Mouse (Mus musculus) forebrain, embryonic 16.5 days (tissue): ENCODE data around the gene Susd3. TPM values are rescaled to one million over a fixed set of nuclear protein-coding genes. Genes with fewer than 3 reads are reported as not detected.

Source experiments
- ATAC-seq: fragments of 200-750 bp; cut with Nextera tagmentation; 2 replicates; pipeline ENCODE4 v1.8.0; 2017; ENCODE audit warnings: mild to moderate bottlenecking, moderate library complexity
- H3K27ac ChIP-seq: fragments of 300-500 bp; sonication (generic); 2 replicates; pipeline ENCODE4 v1.5.1; 2014; ENCODE audit warnings: low read length, control low read depth
- H3K27me3 ChIP-seq: fragments of 300-500 bp; sonication (generic); replicated peaks from 2 replicates; pipeline ENCODE4 v1.6.1; 2014; ENCODE audit warnings: low read length; ENCODE audit not compliant: control insufficient read depth, insufficient read depth
- H3K36me3 ChIP-seq: fragments of 300-500 bp; sonication (generic); 2 replicates; pipeline ENCODE4 v1.6.1; 2014; ENCODE audit not compliant: control insufficient read depth, insufficient read depth
- H3K4me1 ChIP-seq: fragments of 300-500 bp; sonication (generic); replicated peaks from 2 replicates; pipeline ENCODE4 v1.6.1; 2014; ENCODE audit warnings: low read length; ENCODE audit not compliant: control insufficient read depth, insufficient read depth
- H3K4me2 ChIP-seq: fragments of 300-500 bp; sonication (generic); 2 replicates; pipeline ENCODE4 v1.6.1; 2014; ENCODE audit warnings: mild to moderate bottlenecking, low read length, control low read depth
- H3K4me3 ChIP-seq: fragments of 300-500 bp; sonication (generic); replicated peaks from 2 replicates; pipeline ENCODE4 v1.5.1; 2014; ENCODE audit warnings: mild to moderate bottlenecking, low read length, control low read depth
- H3K9ac ChIP-seq: fragments of 300-500 bp; sonication (generic); replicated peaks from 2 replicates; pipeline ENCODE4 v1.6.1; 2014; ENCODE audit warnings: low read depth, low read length, control low read depth
- H3K9me3 ChIP-seq: fragments of 300-500 bp; sonication (generic); 2 replicates; pipeline ENCODE4 v1.6.1; 2016; ENCODE audit warnings: low read length; ENCODE audit not compliant: control insufficient read depth
- WGBS: fragments of 180-500 bp; shearing (Covaris S2); extraction: QIAGEN DNeasy Blood & Tissue Kit; methylation state at CpG from one replicate; pipeline ENCODE4 v1.1.7; 2014; 5-methylcytosine and 5-hydroxymethylcytosine counted together
- polyA plus RNA-seq: library from polyadenylated mRNA; unstranded; fragments of >200 nt; fragmentation: Nextera tagmentation; extraction: Ambion mirVana; gene quantifications from 2 replicates; pipeline ENCODE4 v1.2.1, GENCODE M21; 2015

Susd3 gene
- polyA plus RNA-seq, 1 experiment from 2014 or later = 0.85 TPM

DNA sequence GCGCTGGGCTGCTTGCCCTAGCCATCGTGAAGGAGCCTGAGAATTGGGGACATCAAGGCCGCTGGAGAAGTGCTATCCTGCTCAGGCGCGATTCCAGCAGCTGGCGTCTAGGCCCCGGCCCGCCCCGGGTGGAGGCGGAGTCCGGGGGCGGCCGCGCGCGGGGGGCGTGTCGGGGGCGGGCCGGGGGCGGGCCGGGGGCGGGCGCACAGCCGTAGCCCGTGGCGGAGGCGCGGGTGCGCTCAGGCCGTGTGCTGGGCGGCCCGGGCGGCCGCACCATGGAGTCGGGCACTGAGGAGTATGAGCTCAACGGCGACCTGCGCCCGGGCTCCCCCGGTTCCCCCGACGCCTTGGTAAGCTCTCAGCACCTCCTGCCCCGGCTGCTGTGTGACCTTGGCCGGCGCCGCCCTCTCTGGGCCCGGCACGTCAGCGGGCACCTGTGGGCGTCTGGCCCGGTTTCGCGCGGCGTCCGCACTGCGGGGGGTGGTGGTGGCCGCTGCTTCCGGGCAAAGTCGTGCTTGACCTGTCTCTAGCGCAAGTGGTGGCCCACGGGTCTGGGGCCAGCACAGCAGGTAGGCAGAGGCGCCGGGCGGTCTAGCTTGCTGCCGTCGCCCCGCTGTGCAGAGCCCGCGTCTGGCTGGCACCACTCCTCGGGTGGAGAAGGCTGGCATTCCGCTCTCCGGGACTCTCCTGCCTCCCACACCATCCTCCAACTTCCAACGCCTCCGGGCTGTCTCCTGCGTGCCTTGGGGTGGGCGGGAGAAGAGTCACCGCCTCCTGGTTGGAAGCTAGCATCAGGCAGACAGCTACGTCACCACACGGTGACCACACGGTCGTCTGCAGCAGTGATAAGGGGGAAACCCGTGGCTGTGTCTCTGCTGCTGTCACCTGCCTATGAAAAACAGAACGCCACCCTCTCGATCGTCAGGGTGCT lies 61.0 kb downstream of the Susd3 start, which contains the start of gene Ninj1:
Gene Ninj1, plus strand, starts transcription at position 198 of the 931 bp plus-strand sequence.
- Histone ChIP-seq H3K4me3 (peak within 1 kb of the TSS; percentile 65), H3K27ac (no peak within 1 kb of the TSS), H3K27me3 (no peaks in the 10 kb centered on the region), H3K4me1 (peaks cover 20% of the 10 kb centered on the region), H3K9me3 (no peaks in the 10 kb centered on the region), H3K4me2 (peak within 1 kb of the TSS; percentile 89), H3K9ac (peak within 1 kb of the TSS; percentile 58), H3K36me3 (no peaks in the 10 kb centered on the region)
- WGBS = under 1% methylated on average over 61 of the region's 87 CpGs
- ATAC-seq = peak; percentile 94

DNA sequence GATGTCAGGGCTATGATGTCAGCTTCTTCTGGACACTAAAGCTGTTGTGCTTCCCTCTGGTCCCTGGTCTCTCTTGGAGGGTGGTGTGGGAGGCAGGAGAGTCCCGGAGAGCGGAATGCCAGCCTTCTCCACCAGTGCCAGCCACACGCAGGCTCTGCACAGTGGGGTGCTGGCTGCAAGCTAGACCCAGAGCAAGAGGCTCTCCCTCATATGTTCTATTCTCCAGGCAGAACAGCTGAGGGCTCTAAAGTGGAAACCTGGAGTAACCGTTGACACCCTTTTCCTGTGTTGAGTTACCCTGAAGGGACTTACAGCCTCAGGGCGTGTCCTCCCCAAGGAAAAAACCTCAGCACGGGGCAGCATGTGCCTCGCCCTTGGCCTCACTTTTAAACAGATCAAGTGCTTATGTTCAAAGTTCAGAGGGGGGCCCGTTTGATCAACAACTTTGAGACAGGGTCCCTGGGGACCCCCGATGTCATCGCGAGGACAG lies 61.7 kb downstream of the Susd3 start:
- no peaks in the 10 kb centered on the region for H3K9me3 ChIP-seq
- ATAC-seq = peak; percentile 14
- H3K36me3 ChIP-seq = no peaks in the 10 kb centered on the region
- no peaks in the 10 kb centered on the region for H3K27me3 ChIP-seq
- H3K4me2 ChIP-seq = peak overlapping the region; percentile 89
- no peak overlapping the region for H3K27ac ChIP-seq
- peaks cover 20% of the 10 kb centered on the region for H3K4me1 ChIP-seq
- 12% methylated on average over 11 of the region's 11 CpGs for WGBS
- peak overlapping the region; percentile 65 for H3K4me3 ChIP-seq
- H3K9ac ChIP-seq = peak overlapping the region; percentile 58

DNA sequence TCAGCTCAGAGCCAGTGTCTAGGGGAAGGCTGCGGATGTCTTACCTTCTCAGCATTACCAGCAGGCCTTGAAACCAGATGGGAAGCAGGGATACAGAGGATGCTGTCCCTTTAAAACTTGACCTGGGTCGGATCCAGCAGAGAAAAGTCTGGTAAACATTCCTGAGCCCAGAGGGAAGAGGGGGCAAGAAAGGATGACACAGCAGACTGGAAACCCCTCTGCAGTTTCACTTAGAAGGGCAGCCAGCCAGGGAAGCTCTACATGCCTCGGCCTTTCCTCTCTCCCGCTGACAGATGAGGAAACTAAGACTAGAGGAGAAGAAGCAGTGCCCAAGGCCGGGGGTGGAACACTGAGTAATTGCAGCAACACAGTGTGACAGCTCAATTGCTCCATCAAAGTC lies 64.9 kb downstream of the Susd3 start:
- no peak overlapping the region for H3K4me2 ChIP-seq
- no peak overlapping the region for H3K4me3 ChIP-seq
- H3K4me1 ChIP-seq = peaks cover 21% of the 10 kb centered on the region
- no peak for ATAC-seq
- no peak overlapping the region for H3K27ac ChIP-seq
- H3K9ac ChIP-seq = no peak overlapping the region
- no peaks in the 10 kb centered on the region for H3K9me3 ChIP-seq
- WGBS = 63% methylated on average over 5 of the region's 5 CpGs
- H3K36me3 ChIP-seq = no peaks in the 10 kb centered on the region
- no peaks in the 10 kb centered on the region for H3K27me3 ChIP-seq

DNA sequence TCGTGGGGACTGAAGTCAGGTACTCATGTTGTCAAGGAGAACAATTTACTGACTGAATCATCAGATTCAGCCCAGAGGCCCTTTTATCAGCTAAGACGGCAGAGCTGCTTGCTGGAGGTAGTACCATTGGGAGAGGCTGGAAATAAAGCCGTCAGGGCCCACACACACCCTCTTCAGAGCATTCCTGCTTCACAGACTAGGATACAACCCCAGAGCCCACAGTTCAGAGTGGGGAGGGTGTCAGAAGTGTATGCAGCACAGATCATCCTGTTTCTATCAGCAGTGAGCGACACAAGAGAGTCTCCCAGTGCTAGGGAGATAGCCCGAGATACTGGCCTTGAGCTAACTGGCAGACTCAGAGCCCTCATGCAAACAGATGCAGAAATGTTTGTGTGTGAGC lies 65.3 kb downstream of the Susd3 start:
- Histone ChIP-seq H3K27ac (no peak overlapping the region), H3K4me2 (no peak overlapping the region), H3K27me3 (no peaks in the 10 kb centered on the region), H3K4me3 (no peak overlapping the region), H3K36me3 (no peaks in the 10 kb centered on the region), H3K9me3 (no peaks in the 10 kb centered on the region), H3K4me1 (peaks cover 17% of the 10 kb centered on the region), H3K9ac (no peak overlapping the region)
- no peak for ATAC-seq
- 58% methylated on average over 5 of the region's 5 CpGs for WGBS

DNA sequence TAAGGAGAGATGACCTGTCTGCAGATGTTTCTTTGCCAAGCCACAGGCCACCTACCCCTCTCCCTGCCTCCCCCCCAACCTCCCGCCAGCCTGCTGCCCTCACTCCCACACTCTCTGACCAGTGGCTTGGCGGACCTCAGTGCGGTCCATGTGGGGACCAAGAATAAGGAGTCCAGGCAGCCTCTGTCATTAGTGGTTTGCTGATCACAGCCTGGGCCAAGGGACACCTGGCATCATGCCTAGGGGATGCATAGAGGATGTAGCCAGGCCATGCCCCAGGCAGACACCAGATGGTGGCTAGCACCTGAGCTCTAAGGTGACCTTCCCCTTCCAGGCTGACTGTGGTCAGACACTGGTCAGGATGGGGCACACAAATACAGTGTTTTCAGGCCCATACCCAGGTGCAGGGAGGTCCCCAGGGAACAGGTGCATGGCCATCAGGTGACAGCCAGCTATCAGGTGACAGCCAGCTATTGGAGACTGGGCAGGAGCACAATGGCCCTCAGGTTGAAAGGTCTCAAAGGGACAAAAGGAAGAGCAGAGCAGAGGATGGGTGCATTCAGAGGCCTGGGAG lies 67.0 kb downstream of the Susd3 start:
- no peaks in the 10 kb centered on the region for H3K9me3 ChIP-seq
- H3K4me2 ChIP-seq = no peak overlapping the region
- WGBS = 84% methylated on average over 3 of the region's 3 CpGs
- no peaks in the 10 kb centered on the region for H3K36me3 ChIP-seq
- peaks cover 8% of the 10 kb centered on the region for H3K4me1 ChIP-seq
- no peaks in the 10 kb centered on the region for H3K27me3 ChIP-seq
- no peak overlapping the region for H3K9ac ChIP-seq
- H3K27ac ChIP-seq = no peak overlapping the region
- no peak for ATAC-seq
- no peak overlapping the region for H3K4me3 ChIP-seq

DNA sequence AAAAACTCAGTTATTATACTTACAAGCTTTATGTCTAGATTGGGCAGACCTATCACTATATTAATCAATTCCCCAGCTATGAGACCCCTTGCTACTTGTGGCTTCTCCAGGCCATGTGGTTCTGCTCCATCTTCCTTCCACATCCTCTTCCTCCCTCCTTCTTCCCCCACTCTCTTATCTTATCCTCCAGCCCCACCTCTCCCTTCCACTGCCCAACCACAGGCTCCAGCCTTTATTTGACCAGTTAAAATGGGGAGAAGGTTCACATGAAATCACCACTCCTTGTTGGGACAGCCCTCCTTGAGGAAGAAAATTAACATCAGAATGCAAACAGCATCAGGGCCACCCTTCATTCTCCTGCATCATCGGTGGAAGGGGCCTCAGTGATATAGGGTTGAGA lies 67.8 kb downstream of the Susd3 start:
- Histone ChIP-seq H3K9ac (no peak overlapping the region), H3K36me3 (no peaks in the 10 kb centered on the region), H3K4me2 (no peak overlapping the region), H3K9me3 (no peaks in the 10 kb centered on the region), H3K4me1 (peaks cover 8% of the 10 kb centered on the region), H3K27me3 (no peaks in the 10 kb centered on the region), H3K27ac (no peak overlapping the region), H3K4me3 (no peak overlapping the region)
- WGBS = 73% methylated on average over 1 of the region's 1 CpGs
- ATAC-seq = no peak

Other genes starting within 250 kb of the Susd3 start
- gene Wnk2, start 100.7 kb downstream of the Susd3 start, polyA plus RNA-seq = 16.0 and 21.3 TPM in 2 replicates
- gene Ninj1, start 61.2 kb downstream of the Susd3 start, polyA plus RNA-seq = 21.3 and 23.1 TPM in 2 replicates
- 20.6 and 21.4 TPM in 2 replicates for gene Card19, start 32.7 kb downstream of the Susd3 start, polyA plus RNA-seq
- 3.1 and 4.2 TPM in 2 replicates for gene Fgd3, start 71.6 kb upstream of the Susd3 start, polyA plus RNA-seq
- 30.1 and 31.5 TPM in 2 replicates for gene Bicd2, start 92.9 kb upstream of the Susd3 start, polyA plus RNA-seq
- gene Ippk, start 172.5 kb upstream of the Susd3 start, polyA plus RNA-seq = 16.9 and 17.3 TPM in 2 replicates
- 0.58 and 0.61 TPM in 2 replicates for gene Tes3-ps, start 244.6 kb upstream of the Susd3 start, polyA plus RNA-seq